ENCODE assay signal across 9 mouse cellular contexts in the genomic region with DNA sequence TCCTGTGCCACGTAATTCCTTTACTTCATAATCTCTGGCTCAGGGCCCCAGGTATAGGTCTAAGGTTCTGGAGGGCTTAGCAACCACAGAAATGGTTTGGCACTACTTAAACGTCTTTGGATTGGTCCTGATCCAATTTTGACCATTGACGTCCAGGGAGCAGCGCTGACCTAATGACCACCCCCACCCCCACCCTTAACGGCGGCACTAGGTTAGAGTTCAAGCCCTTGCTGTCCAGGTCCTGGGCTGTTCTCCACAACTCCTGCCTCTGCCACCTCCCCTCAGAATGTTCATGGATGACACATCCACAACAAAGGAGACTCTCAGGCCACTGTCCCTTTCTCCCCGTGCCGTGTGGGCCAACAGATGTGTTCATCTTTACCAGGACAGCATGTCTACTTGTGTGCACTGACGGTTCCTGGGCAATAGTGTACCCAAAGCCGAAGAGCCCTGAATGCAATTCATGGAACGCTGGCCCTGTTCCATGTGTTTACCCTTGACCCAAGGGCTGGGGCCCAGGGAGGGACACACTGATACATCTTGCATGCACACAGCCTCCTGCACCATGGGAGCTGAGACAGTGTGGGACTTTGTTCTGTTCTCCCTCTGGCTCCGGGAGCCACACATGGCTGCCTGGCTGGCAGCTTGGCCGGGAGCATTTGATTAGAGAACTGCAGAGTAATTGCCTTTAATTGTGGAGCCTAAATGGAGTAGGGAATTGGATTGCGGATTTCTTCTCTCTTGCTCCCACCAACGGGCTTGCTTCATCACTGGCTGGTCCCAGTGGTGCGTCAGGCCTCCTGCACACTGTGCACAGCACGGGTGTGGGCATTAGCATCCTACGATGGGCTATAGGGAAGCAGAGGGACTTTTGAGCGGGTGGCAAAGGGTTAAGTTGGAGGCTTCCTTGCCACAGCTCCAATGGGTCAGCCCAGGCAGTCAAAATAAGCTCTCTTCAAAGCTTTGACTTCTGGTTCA.
DNase-seq lines count a peak whose midpoint lies in the region; ATAC-seq and TF ChIP-seq lines count a peak whose summit lies in the region.
"Had no signal": no experiment of that assay in that cellular context is flagged by ENCODE, and none has a peak within 500 bp of the region (broad histone marks: within the 10 kb centered on the region; RNA-seq: fewer than 3 reads in every experiment).

No protein-coding gene starts in this region.

- intact Hi-C loops in gastrocnemius, adult 2 months (cut with DNase I), result no loop called here
- intact Hi-C loops in gastrocnemius, postnatal 14 days (cut with DNase I; ENCODE audit: low total_unique reads), result no loop called here

- no peak for TF ChIP-seq CTCF in gastrocnemius, adult 2 months (IDR thresholded peaks at IDR 0.05)

- DNase-seq in gastrocnemius, adult 2 months, result no peak
- no peak for DNase-seq in gastrocnemius, postnatal 14 days
- DNase-seq in right cerebral cortex, adult 18-20 months, result peak; percentile 28
- DNase-seq in right cerebral cortex, postnatal 36 days (ENCODE audit: low spot score in 2 of 2), result no peak
- DNase-seq in layer of hippocampus, adult 9-11 months, result peak; percentile 74
- DNase-seq in embryo, embryonic 10.5 days (ENCODE audit: low spot score), result no peak
- no peak for DNase-seq in lung, postnatal 10 days

- ATAC-seq in megakaryocyte-erythroid progenitor cell, adult 5-6 weeks (replicated peaks; ENCODE audit: low FRiP score, low TSS enrichment, poor library complexity, severe bottlenecking), result no peak
- ATAC-seq: CD4-positive, CD25-positive, alpha-beta regulatory T cell, adult 4 months had no signal

- no peak overlapping the region for H3K4me3 ChIP-seq in gastrocnemius, adult 2 months

- H3K27ac ChIP-seq in gastrocnemius, adult 2 months, result peak overlapping the region; percentile 24; the same call in 1 of the 2 replicates

Comparison
In these comparisons a context has a peak if more than half of its experiments do, and no peak if none do; other contexts are left out.
1. DNase-seq: peak in right cerebral cortex, adult 18-20 months (single experiment) and layer of hippocampus, adult 9-11 months (single experiment); none in gastrocnemius, adult 2 months (single experiment), gastrocnemius, postnatal 14 days (single experiment), right cerebral cortex, postnatal 36 days (0 of 2), embryo, embryonic 10.5 days (single experiment) and lung, postnatal 10 days (single experiment).